Mouse (Mus musculus) kidney, embryonic 15.5 days (tissue): ENCODE results near the gene Ica1. TPM values are rescaled to one million over a fixed set of nuclear protein-coding genes. Genes with fewer than 3 reads are reported as not detected.

Experiments used
- ATAC-seq: fragments of 200-750 bp; cut with Nextera tagmentation; replicated peaks from 2 replicates; pipeline ENCODE4 v1.8.0; 2017; ENCODE audit warnings: moderate TSS enrichment; ENCODE audit not compliant: low FRiP score
- H3K27ac ChIP-seq: fragments of 300-500 bp; sonication (generic); 2 replicates; pipeline ENCODE4 v1.5.1; 2015; ENCODE audit warnings: mild to moderate bottlenecking, inconsistent platforms
- H3K27me3 ChIP-seq: fragments of 300-500 bp; sonication (generic); 2 replicates; pipeline ENCODE4 v1.6.1; 2015; ENCODE audit warnings: inconsistent platforms
- H3K36me3 ChIP-seq: fragments of 300-500 bp; sonication (generic); 2 replicates; pipeline ENCODE4 v1.6.1; 2015; ENCODE audit warnings: inconsistent platforms
- H3K4me1 ChIP-seq: fragments of 300-500 bp; sonication (generic); 2 replicates; pipeline ENCODE4 v1.6.1; 2015; ENCODE audit warnings: inconsistent platforms
- H3K4me2 ChIP-seq: fragments of 300-500 bp; sonication (generic); 2 replicates; pipeline ENCODE4 v1.6.1; 2015; ENCODE audit warnings: moderate library complexity, mild to moderate bottlenecking, inconsistent platforms
- H3K4me3 ChIP-seq: fragments of 300-500 bp; sonication (generic); replicated peaks from 2 replicates; pipeline ENCODE4 v1.5.1; 2015; ENCODE audit warnings: mild to moderate bottlenecking, inconsistent platforms
- H3K9ac ChIP-seq: fragments of 300-500 bp; sonication (generic); 2 replicates; pipeline ENCODE4 v1.6.1; 2015; ENCODE audit warnings: mild to moderate bottlenecking, inconsistent platforms
- H3K9me3 ChIP-seq: fragments of 300-500 bp; sonication (generic); replicated peaks from 2 replicates; pipeline ENCODE4 v1.6.1; 2016; ENCODE audit warnings: inconsistent platforms
- WGBS: fragments of 180-500 bp; shearing (Covaris S2); methylation state at CpG from one replicate; pipeline ENCODE4 v1.1.7; 2015; ENCODE audit warnings: mixed read lengths; 5-methylcytosine and 5-hydroxymethylcytosine counted together
- polyA plus RNA-seq: library from polyadenylated mRNA; unstranded; fragments of >200 nt; fragmentation: Nextera tagmentation; extraction: Ambion mirVana; gene quantifications from 2 replicates; pipeline ENCODE4 v1.2.1, GENCODE M21; 2015

Gene Ica1
- polyA plus RNA-seq, 1 experiment from 2014 or later = 28.1 TPM

- peaks cover 27% of the 10 kb centered on the region for H3K4me1 ChIP-seq
Observed at GRCm38 (mm10) chr6:8650413-8650812, 127.9 kb downstream of the Ica1 start.

DNA sequence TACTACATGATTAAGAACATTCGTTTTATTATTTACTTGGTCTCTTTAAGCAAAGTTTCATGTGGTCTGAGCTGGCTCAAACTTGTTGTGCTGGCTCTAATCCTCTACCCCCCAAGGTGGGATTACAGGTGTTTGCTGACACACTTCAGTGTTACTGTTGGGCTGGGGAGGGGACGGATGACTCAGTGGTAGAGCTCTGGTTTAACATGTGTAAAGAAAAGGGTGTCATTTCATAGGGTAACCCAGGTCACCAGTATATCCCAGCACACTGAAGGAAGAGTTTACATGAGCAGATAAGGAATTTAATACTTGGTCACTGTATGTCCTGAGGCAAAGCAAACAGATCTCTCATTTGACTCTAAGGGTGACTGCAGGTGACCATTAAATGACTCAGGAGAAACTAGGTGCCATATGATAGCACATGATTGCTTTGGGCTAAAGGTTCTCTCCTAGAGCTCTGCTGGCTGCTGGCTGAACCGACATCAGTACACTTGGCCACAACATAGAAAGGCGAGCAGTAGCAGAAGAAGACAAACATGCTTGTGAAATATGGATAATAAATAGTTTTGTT is 128.9 kb downstream of the Ica1 start:
- no peak overlapping the region for H3K4me3 ChIP-seq
- H3K27me3 ChIP-seq = no peaks in the 10 kb centered on the region
- no peak overlapping the region for H3K27ac ChIP-seq
- no peaks in the 10 kb centered on the region for H3K9me3 ChIP-seq
- no peak overlapping the region for H3K9ac ChIP-seq
- no peaks in the 10 kb centered on the region for H3K36me3 ChIP-seq
- H3K4me2 ChIP-seq = no peak overlapping the region
- 68% methylated on average over 4 of the region's 4 CpGs for WGBS
- no peak for ATAC-seq
- peaks cover 34% of the 10 kb centered on the region for H3K4me1 ChIP-seq

More at GRCm38 (mm10) chr6:8650413-8650812, 127.9 kb downstream of the Ica1 start:
- Histone ChIP-seq H3K9ac (no peak overlapping the region), H3K27ac (no peak overlapping the region), H3K36me3 (no peaks in the 10 kb centered on the region), H3K4me3 (no peak overlapping the region), H3K4me2 (no peak overlapping the region), H3K27me3 (no peaks in the 10 kb centered on the region), H3K9me3 (no peaks in the 10 kb centered on the region)
- no peak for ATAC-seq
- 71% methylated on average over 7 of the region's 7 CpGs for whole genome bisulfite sequencing

GRCm38 (mm10) chr6:8648185-8648901 is 129.9 kb downstream of the Ica1 start:
- Histone ChIP-seq H3K9ac (no peak overlapping the region), H3K4me1 (peaks cover 34% of the 10 kb centered on the region), H3K4me3 (no peak overlapping the region), H3K9me3 (no peaks in the 10 kb centered on the region), H3K27me3 (no peaks in the 10 kb centered on the region), H3K4me2 (no peak overlapping the region), H3K36me3 (no peaks in the 10 kb centered on the region), H3K27ac (peak overlapping the region; percentile 60)
- ATAC-seq = peak; percentile 70
- 42% methylated on average over 10 of the region's 10 CpGs for WGBS

DNA sequence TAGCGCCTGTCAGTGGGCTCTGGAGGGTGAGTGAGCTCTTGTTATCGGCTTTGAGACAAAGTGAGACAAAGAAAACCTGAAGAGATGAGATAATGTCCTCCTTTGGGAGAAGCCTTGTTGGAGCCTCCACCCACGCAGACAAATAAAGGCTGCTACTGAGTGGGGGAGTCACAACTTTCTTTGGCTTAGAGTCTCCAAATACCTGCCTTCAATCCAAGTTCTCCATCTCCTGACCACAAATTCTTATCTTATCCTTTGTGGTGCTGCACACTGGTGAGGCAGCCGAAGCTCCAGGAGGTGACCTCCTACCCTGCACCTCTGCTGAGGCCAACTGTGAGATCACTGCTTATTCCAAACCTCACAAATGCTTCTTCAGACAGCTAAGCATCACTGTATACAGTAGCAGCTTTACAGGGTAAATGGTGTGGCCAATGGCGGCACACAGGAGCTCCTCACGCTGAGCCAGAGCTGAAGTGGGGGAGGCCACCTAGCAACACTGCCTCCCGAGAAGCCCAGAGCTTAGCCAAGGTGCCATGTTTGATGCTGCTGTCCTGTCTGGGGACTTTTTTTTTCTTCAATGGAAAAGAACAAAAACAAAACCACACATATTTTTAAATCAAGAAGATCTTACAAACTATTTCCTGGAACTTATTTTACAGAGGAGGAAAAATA is 130.6 kb downstream of the Ica1 start:
- Histone ChIP-seq H3K4me1 (peaks cover 34% of the 10 kb centered on the region), H3K27ac (peak overlapping the region; percentile 60; the same call in 1 of the 2 replicates), H3K9ac (no peak overlapping the region), H3K4me2 (no peak overlapping the region), H3K27me3 (no peaks in the 10 kb centered on the region), H3K36me3 (no peaks in the 10 kb centered on the region), H3K9me3 (no peaks in the 10 kb centered on the region), H3K4me3 (no peak overlapping the region)
- 68% methylated on average over 7 of the region's 7 CpGs for WGBS
- ATAC-seq = peak; percentile 14; the same call in 1 of the 2 replicates

DNA sequence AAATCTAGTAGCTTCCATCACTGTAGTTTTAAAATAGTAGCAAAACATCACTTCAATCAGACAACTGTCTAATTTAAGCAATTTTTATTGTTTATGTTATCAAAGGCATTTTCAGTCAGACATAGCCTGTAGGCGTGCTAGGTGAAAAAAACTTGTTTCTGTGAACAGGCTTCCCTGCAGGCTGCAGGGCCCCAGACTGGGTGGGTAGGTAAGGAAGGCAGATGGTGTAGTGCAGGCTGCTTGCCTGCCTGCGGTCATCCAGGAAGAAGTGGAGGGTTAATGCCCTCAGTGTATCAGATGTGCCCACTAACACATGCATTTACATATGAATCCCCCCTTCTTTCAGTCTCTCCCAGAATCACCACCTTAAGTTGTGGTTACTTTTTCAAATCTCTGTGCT is 132.6 kb downstream of the Ica1 start:
- ATAC-seq = no peak
- Histone ChIP-seq H3K27me3 (no peaks in the 10 kb centered on the region), H3K4me3 (no peak overlapping the region), H3K36me3 (no peaks in the 10 kb centered on the region), H3K4me2 (no peak overlapping the region), H3K27ac (peak overlapping the region; percentile 58), H3K9ac (no peak overlapping the region), H3K9me3 (no peaks in the 10 kb centered on the region), H3K4me1 (peaks cover 34% of the 10 kb centered on the region)
- 60% methylated on average over 2 of the region's 2 CpGs for whole genome bisulfite sequencing

- no peaks in the 10 kb centered on the region for H3K27me3 ChIP-seq
- H3K27ac ChIP-seq = peak overlapping the region; percentile 64
- no peak overlapping the region for H3K4me2 ChIP-seq
- ATAC-seq = no peak
- WGBS = 74% methylated on average over 10 of the region's 10 CpGs
- no peak overlapping the region for H3K4me3 ChIP-seq
- H3K9ac ChIP-seq = no peak overlapping the region
- no peaks in the 10 kb centered on the region for H3K36me3 ChIP-seq
- H3K9me3 ChIP-seq = no peaks in the 10 kb centered on the region
- H3K4me1 ChIP-seq = peaks cover 34% of the 10 kb centered on the region
Observed at GRCm38 (mm10) chr6:8644703-8645102, 133.6 kb downstream of the Ica1 start.

DNA sequence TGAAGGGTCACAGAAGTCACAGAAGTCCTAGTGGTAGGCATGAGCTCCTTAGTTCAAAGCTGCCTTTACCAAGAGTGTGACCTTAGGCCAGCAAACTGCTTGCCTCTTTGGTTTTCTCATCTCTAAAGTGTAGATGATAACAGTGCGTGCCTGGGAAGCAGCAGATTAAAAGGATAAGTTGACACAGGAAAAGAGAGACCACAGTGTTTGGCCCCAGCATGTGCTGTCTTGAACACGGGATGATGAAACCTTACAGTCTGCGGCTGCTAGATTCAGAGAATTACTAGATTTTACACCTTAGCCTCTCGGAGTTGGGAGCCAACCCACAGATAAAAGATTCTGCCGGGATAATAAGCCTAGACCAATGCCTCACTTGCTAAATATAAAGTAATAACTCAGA is 137.4 kb downstream of the Ica1 start:
- Histone ChIP-seq H3K27me3 (no peaks in the 10 kb centered on the region), H3K9ac (no peak overlapping the region), H3K4me2 (no peak overlapping the region), H3K36me3 (no peaks in the 10 kb centered on the region), H3K27ac (no peak overlapping the region), H3K4me3 (no peak overlapping the region), H3K9me3 (no peaks in the 10 kb centered on the region), H3K4me1 (peaks cover 9% of the 10 kb centered on the region)
- no peak for ATAC-seq
- 91% methylated on average over 5 of the region's 5 CpGs for WGBS

DNA sequence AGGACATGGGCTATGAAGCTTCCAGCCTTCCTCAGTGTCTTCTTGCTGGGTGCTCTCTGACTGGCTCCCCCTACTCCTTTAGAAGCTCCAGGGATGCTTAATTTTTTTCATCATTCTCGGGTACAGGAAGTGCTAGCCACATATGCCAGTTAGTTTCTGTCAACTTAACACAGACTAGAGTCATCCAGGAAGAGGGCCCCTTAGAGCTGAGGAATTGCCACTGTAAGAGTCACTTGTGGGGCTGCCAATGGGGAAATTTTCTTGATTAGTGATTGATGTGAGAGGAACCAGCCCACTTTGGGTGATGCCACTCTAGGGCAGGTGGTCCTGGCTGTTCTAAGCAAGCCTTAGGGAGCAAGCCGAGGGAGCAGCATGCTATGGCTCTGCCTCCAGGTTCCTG is 138.8 kb downstream of the Ica1 start:
- 84% methylated on average over 2 of the region's 2 CpGs for whole genome bisulfite sequencing
- no peak for ATAC-seq
- no peak overlapping the region for H3K4me2 ChIP-seq
- H3K4me3 ChIP-seq = no peak overlapping the region
- H3K27me3 ChIP-seq = no peaks in the 10 kb centered on the region
- H3K4me1 ChIP-seq = peaks cover under 1% of the 10 kb centered on the region
- H3K9ac ChIP-seq = no peak overlapping the region
- H3K27ac ChIP-seq = no peak overlapping the region
- no peaks in the 10 kb centered on the region for H3K9me3 ChIP-seq
- H3K36me3 ChIP-seq = no peaks in the 10 kb centered on the region

DNA sequence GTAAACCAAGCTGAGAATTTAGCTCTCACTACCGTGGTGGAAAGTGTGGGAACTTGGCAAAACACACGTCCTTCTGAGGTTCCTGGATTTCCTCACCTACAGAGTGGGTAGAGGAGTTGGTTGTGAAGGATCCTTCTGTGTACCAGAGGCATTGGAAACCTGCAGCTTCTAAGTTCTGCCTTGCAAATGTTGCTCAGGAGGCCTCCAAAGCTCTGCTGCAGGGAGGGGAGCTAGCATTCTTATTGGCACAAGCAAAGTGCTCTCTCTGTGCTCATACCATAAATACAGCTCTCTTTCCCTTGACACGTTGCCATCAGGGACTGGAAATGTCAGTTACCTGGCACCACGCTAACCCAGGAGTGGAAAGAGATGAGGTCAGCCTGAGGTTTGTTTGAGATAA is 139.4 kb downstream of the Ica1 start:
- Histone ChIP-seq H3K9me3 (no peaks in the 10 kb centered on the region), H3K36me3 (no peaks in the 10 kb centered on the region), H3K4me1 (peaks cover 4% of the 10 kb centered on the region; the same call in 1 of the 2 replicates), H3K4me3 (no peak overlapping the region), H3K27ac (no peak overlapping the region), H3K27me3 (no peaks in the 10 kb centered on the region), H3K4me2 (no peak overlapping the region), H3K9ac (no peak overlapping the region)
- WGBS = 73% methylated on average over 4 of the region's 4 CpGs
- no peak for ATAC-seq

- Histone ChIP-seq H3K27me3 (no peaks in the 10 kb centered on the region), H3K4me2 (no peak overlapping the region), H3K9ac (no peak overlapping the region), H3K27ac (no peak overlapping the region), H3K4me1 (peaks cover 4% of the 10 kb centered on the region; the same call in 1 of the 2 replicates), H3K36me3 (no peaks in the 10 kb centered on the region), H3K4me3 (no peak overlapping the region), H3K9me3 (no peaks in the 10 kb centered on the region)
- no peak for ATAC-seq
- 90% methylated on average over 4 of the region's 4 CpGs for WGBS
Observed at GRCm38 (mm10) chr6:8638122-8638521, 140.2 kb downstream of the Ica1 start.

DNA sequence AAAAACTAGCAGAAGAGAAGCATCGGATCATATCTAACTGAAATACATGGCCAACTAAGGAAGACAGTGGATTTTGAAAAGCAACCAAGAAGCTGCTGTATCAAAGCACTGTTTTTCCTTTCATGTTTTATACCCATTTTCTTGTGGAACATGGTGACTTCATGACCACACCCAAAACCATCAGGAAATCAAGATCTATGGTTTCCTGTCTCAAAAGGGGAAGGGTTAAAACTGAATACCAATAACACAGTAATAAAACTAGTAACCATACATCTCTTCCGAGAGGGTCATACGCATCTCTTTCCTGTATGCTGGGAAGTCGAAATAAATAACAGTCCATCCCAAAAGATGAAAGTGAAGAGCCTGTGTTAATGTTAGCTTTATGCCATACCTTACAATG is 145.6 kb downstream of the Ica1 start:
- no peak overlapping the region for H3K27ac ChIP-seq
- H3K36me3 ChIP-seq = no peaks in the 10 kb centered on the region
- H3K4me2 ChIP-seq = no peak overlapping the region
- H3K4me3 ChIP-seq = no peak overlapping the region
- WGBS = 90% methylated on average over 4 of the region's 4 CpGs
- H3K4me1 ChIP-seq = peaks cover 8% of the 10 kb centered on the region
- H3K9me3 ChIP-seq = no peaks in the 10 kb centered on the region
- H3K27me3 ChIP-seq = no peaks in the 10 kb centered on the region
- no peak for ATAC-seq
- H3K9ac ChIP-seq = no peak overlapping the region

- no peaks in the 10 kb centered on the region for H3K36me3 ChIP-seq
- H3K4me3 ChIP-seq = no peak overlapping the region
Observed at GRCm38 (mm10) chr6:8631986-8632632, 146.2 kb downstream of the Ica1 start.

More at GRCm38 (mm10) chr6:8631986-8632632, 146.2 kb downstream of the Ica1 start:
- no peaks in the 10 kb centered on the region for H3K9me3 ChIP-seq
- H3K27me3 ChIP-seq = no peaks in the 10 kb centered on the region
- H3K4me1 ChIP-seq = peaks cover 8% of the 10 kb centered on the region
- ATAC-seq = no peak
- H3K4me2 ChIP-seq = no peak overlapping the region
- H3K9ac ChIP-seq = no peak overlapping the region
- WGBS = 65% methylated on average over 5 of the region's 5 CpGs
- no peak overlapping the region for H3K27ac ChIP-seq
